Mouse (Mus musculus) ES-Bruce4 (cell line): ENCODE data around the gene Csmd2. TPM values are rescaled to one million over a fixed set of nuclear protein-coding genes. Genes with fewer than 3 reads are reported as not detected.

ENCODE experiments used
- H3K27ac ChIP-seq: 2 replicates; pipeline ENCODE4 v1.5.1; 2012; ENCODE audit warnings: low read length, inconsistent platforms; ENCODE audit not compliant: insufficient read depth
- H3K27me3 ChIP-seq: 2 replicates; pipeline ENCODE4 v1.6.1; 2012; ENCODE audit warnings: mild to moderate bottlenecking, low read length, inconsistent platforms; ENCODE audit not compliant: control insufficient read depth, poor library complexity, insufficient read depth, severe bottlenecking
- H3K36me3 ChIP-seq: 2 replicates; pipeline ENCODE4 v1.6.1; 2012; ENCODE audit warnings: inconsistent platforms, mild to moderate bottlenecking, low read length, moderate library complexity; ENCODE audit not compliant: control insufficient read depth, poor library complexity, insufficient read depth, severe bottlenecking
- H3K4me1 ChIP-seq: one replicate; pipeline ENCODE4 v1.8.1; 2011; ENCODE audit warnings: low read length; ENCODE audit not compliant: control insufficient read depth, insufficient read depth
- H3K4me3 ChIP-seq: 2 replicates; pipeline ENCODE4 v1.5.1; 2011; ENCODE audit warnings: low read depth, mild to moderate bottlenecking, low read length
- H3K9ac ChIP-seq: 2 replicates; pipeline ENCODE4 v1.6.1; 2012; ENCODE audit warnings: low read depth, mild to moderate bottlenecking, inconsistent platforms; ENCODE audit not compliant: poor library complexity, severe bottlenecking
- H3K9me3 ChIP-seq: replicated peaks from 2 replicates; pipeline ENCODE4 v1.6.1; 2012; ENCODE audit warnings: mild to moderate bottlenecking, low read length, inconsistent platforms; ENCODE audit not compliant: control insufficient read depth, poor library complexity, insufficient read depth, severe bottlenecking
- CTCF ChIP-seq: IDR thresholded peaks from one replicate; pipeline ENCODE4 v1.8.1; 2011; ENCODE audit warnings: low read depth, low read length
- EP300 ChIP-seq: IDR thresholded peaks from 2 replicates; pipeline ENCODE4 v1.6.1; 2011; ENCODE audit warnings: low read depth, low read length; ENCODE audit not compliant: insufficient read depth
- POLR2A ChIP-seq: IDR thresholded peaks from one replicate; pipeline ENCODE4 v1.8.1; 2011; ENCODE audit warnings: low read length; ENCODE audit not compliant: insufficient read depth
- polyA plus RNA-seq: library from polyadenylated mRNA; stranded (reverse); fragments of >200 nt; gene quantifications from 2 replicates; pipeline ENCODE4 v1.2.4, GENCODE M21; 2011; ENCODE audit warnings: low read depth; ENCODE audit not compliant: missing spikeins, insufficient read depth, insufficient read length

The Csmd2 gene
- polyA plus RNA-seq, 1 experiment: 4.0 TPM

DNA sequence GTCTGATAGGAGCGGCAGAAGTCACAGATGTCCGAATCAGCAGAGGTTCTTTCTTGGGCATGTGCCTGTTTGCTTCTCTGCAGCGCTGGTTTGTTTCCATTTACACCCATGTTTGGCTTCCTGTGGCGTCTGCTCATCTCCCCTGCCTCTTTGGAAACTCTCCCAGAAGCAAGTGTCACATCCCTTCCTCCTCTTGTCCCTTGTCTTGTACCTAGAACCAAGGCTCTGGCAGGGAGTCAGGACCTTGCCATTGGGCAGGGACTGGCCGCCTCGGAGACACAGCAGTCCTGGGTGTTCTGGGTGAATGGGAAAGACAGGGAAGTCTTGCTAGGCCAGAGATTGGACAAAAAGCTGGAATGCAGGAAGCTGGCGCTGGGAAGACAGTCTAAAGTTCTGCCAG lies 410.1 kb downstream of the Csmd2 start:
- no peaks in the 10 kb centered on the region for H3K4me1 ChIP-seq

DNA sequence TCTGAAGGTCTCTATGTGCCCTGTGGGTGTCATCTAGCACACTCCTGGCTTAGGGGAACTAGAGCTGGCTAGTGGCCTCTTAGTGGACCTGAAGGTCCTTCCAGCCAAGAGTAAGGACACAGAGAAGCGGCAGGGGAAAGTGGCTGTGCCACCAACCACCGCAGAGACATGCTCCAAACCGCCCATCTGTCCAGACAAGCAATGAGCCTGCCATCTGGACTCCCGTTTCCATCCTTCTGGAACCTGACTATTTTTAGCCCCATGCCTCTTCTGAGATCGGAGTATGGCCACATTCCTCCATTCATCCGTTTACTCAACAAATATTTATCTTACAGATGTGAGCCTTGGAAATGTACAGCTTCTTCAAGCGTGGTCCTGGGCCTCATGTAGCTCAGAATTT lies 411.3 kb downstream of the Csmd2 start:
- Histone ChIP-seq H3K4me1 (no peaks in the 10 kb centered on the region), H3K9me3 (no peaks in the 10 kb centered on the region), H3K4me3 (no peak overlapping the region), H3K27ac (no peak overlapping the region), H3K36me3 (no peaks in the 10 kb centered on the region), H3K9ac (no peak overlapping the region), H3K27me3 (no peaks in the 10 kb centered on the region)
- TF ChIP-seq EP300: no peak

More for the DNA sequence above, 410.1 kb downstream of the Csmd2 start:
- H3K27me3 ChIP-seq: no peaks in the 10 kb centered on the region
- no peak overlapping the region for H3K27ac ChIP-seq
- no peak overlapping the region for H3K9ac ChIP-seq
- TF ChIP-seq EP300 (no peak), POLR2A (no peak), CTCF (no peak)
- H3K9me3 ChIP-seq: no peaks in the 10 kb centered on the region
- H3K36me3 ChIP-seq: no peaks in the 10 kb centered on the region
- H3K4me3 ChIP-seq: no peak overlapping the region

DNA sequence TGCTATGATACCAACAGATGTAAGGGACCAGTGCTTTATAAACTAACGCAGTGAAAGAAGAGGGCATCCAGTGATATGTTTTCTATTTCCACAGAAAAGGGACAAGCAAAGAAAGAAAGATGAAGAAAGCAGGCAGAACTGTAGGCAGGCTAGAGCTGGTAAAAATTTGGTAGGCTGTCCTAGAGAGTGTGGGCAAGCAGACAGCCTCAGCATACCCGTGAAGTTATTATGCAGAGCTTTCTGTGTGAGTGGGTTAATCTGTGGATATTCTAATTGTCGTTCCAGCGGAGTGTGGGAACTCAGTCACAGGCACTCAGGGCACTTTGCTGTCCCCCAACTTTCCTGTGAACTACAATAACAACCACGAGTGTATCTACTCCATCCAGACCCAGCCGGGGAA lies 412.4 kb downstream of the Csmd2 start:
- H3K27me3 ChIP-seq: no peaks in the 10 kb centered on the region
- H3K9ac ChIP-seq: no peak overlapping the region
- no peaks in the 10 kb centered on the region for H3K9me3 ChIP-seq
- no peak overlapping the region for H3K4me3 ChIP-seq
- H3K27ac ChIP-seq: no peak overlapping the region
- TF ChIP-seq EP300: no peak
- TF ChIP-seq POLR2A: no peak
- no peak for TF ChIP-seq CTCF
- H3K36me3 ChIP-seq: no peaks in the 10 kb centered on the region
- no peaks in the 10 kb centered on the region for H3K4me1 ChIP-seq

DNA sequence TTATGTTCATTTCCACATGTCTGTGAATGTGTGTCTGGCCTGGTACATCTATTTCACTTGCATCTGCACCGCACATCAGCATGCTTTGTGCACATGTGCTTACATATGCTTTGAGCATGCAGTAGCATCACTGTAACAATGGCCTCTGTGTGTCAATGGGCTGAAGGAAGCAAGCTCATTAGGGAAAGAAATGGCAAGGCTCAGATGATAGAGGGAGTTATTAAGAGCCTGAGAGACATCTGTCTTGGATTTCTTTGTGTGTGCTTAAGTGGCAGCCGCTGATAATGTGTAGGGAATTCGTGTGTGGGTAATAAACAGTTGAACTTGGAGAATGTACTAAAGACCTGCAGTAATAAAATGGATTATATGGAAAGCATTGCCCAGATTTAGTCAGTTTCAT lies 413.9 kb downstream of the Csmd2 start:
- Histone ChIP-seq H3K27ac (no peak overlapping the region), H3K27me3 (no peaks in the 10 kb centered on the region), H3K9ac (no peak overlapping the region), H3K4me1 (no peaks in the 10 kb centered on the region), H3K9me3 (no peaks in the 10 kb centered on the region), H3K36me3 (no peaks in the 10 kb centered on the region), H3K4me3 (no peak overlapping the region)
- TF ChIP-seq POLR2A: no peak
- no peak for TF ChIP-seq CTCF
- TF ChIP-seq EP300: no peak

DNA sequence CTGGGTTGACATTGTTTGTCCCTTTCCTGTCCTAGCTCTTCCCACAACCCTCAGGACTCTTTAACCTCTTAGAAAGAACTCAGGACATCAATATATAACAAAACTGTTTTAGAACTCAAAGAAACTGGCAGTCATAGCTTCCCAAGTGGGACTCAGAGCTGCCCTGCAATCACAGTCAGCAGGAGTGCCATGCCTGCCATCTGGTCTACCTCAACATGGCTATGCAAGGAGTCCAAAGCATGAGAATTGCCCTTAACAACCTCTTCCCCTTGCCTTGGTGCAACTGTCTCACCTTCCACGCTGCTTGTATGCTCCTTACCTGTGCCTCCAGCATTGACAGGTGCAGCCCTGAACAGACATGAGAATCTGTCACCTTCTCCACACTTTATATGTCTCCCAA lies 415.0 kb downstream of the Csmd2 start:
- no peak overlapping the region for H3K27ac ChIP-seq
- H3K4me3 ChIP-seq: no peak overlapping the region
- no peaks in the 10 kb centered on the region for H3K27me3 ChIP-seq
- no peak overlapping the region for H3K9ac ChIP-seq
- no peaks in the 10 kb centered on the region for H3K36me3 ChIP-seq
- H3K9me3 ChIP-seq: no peaks in the 10 kb centered on the region
- H3K4me1 ChIP-seq: no peaks in the 10 kb centered on the region
- TF ChIP-seq CTCF: no peak
- TF ChIP-seq POLR2A: no peak

DNA sequence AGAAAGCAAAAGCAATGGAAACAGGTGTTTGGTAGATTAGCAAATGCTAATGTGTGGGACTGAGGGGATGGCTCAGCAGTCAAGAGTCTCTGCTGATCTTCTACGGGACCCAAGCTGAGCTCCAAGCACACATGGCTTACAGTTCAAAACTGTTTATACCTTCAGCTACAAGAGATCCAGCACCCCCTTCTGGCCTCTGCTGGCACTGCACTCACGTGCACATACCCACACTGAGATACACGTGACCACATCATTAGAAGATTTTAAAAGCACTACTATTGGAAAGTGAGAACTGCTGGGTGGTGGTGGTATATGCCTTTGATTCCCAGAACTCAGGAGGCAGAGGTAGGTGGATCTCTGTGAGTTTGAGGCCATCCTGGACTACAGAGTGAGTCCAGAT lies 417.9 kb downstream of the Csmd2 start:
- H3K4me1 ChIP-seq: no peaks in the 10 kb centered on the region
- TF ChIP-seq EP300 (no peak), POLR2A (no peak), CTCF (no peak)
- no peak overlapping the region for H3K27ac ChIP-seq
- H3K36me3 ChIP-seq: no peaks in the 10 kb centered on the region
- no peak overlapping the region for H3K9ac ChIP-seq
- H3K27me3 ChIP-seq: no peaks in the 10 kb centered on the region
- no peak overlapping the region for H3K4me3 ChIP-seq
- no peaks in the 10 kb centered on the region for H3K9me3 ChIP-seq
